Mouse (Mus musculus): ENCODE results near the gene Gm49318.

GRCm38 (mm10) chr9:22051161-22051957, 19.7 kb downstream of the Gm49318 start:
- TF ChIP-seq CTCF (IDR thresholded peaks at IDR 0.05; ENCODE audit: low read depth): no peak
- no peak for TF ChIP-seq EP300 (IDR thresholded peaks at IDR 0.05; ENCODE audit: low read depth)
